Mouse (Mus musculus) forebrain, embryonic 15.5 days (tissue): Measurements from ENCODE around the gene Fhad1. TPM values are rescaled to one million over a fixed set of nuclear protein-coding genes. Genes with fewer than 3 reads are reported as not detected.
A peak's percentile ranks its signal among the peaks of the same experiment; 100 is the strongest.
"Not testable (repeated sequence)": the region's sequence is repeated elsewhere in the genome, so short reads cannot be mapped to it uniquely, and the experiment has no call there.

Source experiments
- ATAC-seq: fragments of 200-750 bp; cut with Nextera tagmentation; replicated peaks from 2 replicates; pipeline ENCODE4 v1.8.0; 2017; ENCODE audit warnings: mild to moderate bottlenecking, moderate TSS enrichment, moderate library complexity
- H3K27ac ChIP-seq: fragments of 300-500 bp; sonication (generic); replicated peaks from 2 replicates; pipeline ENCODE4 v1.5.1; 2015; ENCODE audit warnings: mild to moderate bottlenecking, inconsistent platforms
- H3K27me3 ChIP-seq: fragments of 300-500 bp; sonication (generic); 2 replicates; pipeline ENCODE4 v1.6.1; 2015; ENCODE audit warnings: inconsistent platforms
- H3K36me3 ChIP-seq: fragments of 300-500 bp; sonication (generic); 2 replicates; pipeline ENCODE4 v1.6.1; 2015; ENCODE audit warnings: mild to moderate bottlenecking, inconsistent platforms
- H3K4me1 ChIP-seq: fragments of 300-500 bp; sonication (generic); 2 replicates; pipeline ENCODE4 v1.6.1; 2015; ENCODE audit warnings: inconsistent platforms
- H3K4me2 ChIP-seq: fragments of 300-500 bp; sonication (generic); replicated peaks from 2 replicates; pipeline ENCODE4 v1.6.1; 2015; ENCODE audit warnings: mild to moderate bottlenecking, inconsistent platforms
- H3K4me3 ChIP-seq: fragments of 300-500 bp; sonication (generic); 2 replicates; pipeline ENCODE4 v1.5.1; 2015; ENCODE audit warnings: mild to moderate bottlenecking, inconsistent platforms
- H3K9ac ChIP-seq: fragments of 300-500 bp; sonication (generic); replicated peaks from 2 replicates; pipeline ENCODE4 v1.6.1; 2015; ENCODE audit warnings: mild to moderate bottlenecking, inconsistent platforms
- H3K9me3 ChIP-seq: fragments of 300-500 bp; sonication (generic); 2 replicates; pipeline ENCODE4 v1.6.1; 2016; ENCODE audit warnings: inconsistent platforms
- WGBS: fragments of 180-500 bp; shearing (Covaris S2); methylation state at CpG from one replicate; pipeline ENCODE4 v1.1.7; 2015; ENCODE audit warnings: mixed read lengths; 5-methylcytosine and 5-hydroxymethylcytosine counted together
- polyA plus RNA-seq: library from polyadenylated mRNA; unstranded; fragments of >200 nt; fragmentation: Nextera tagmentation; extraction: Ambion mirVana; gene quantifications from 2 replicates; pipeline ENCODE4 v1.2.1, GENCODE M21; 2015

Gene Fhad1
- polyA plus RNA-seq, 1 experiment from 2014 or later, result 3.7 TPM

- Histone ChIP-seq H3K9me3 (no peaks in the 10 kb centered on the region), H3K4me2 (no peak overlapping the region), H3K4me1 (no peaks in the 10 kb centered on the region), H3K9ac (no peak overlapping the region), H3K36me3 (no peaks in the 10 kb centered on the region), H3K27ac (no peak overlapping the region), H3K4me3 (no peak overlapping the region), H3K27me3 (no peaks in the 10 kb centered on the region)
- no peak for ATAC-seq
- 93% methylated on average over 2 of the region's 2 CpGs for WGBS
Measured at GRCm38 (mm10) chr4:142026965-142027364, 12.1 kb upstream of the Fhad1 start.

GRCm38 (mm10) chr4:142024536-142024935, 9.7 kb upstream of the Fhad1 start:
- H3K4me1 ChIP-seq, result no peaks in the 10 kb centered on the region
- no peak overlapping the region for H3K4me3 ChIP-seq
- H3K4me2 ChIP-seq, result no peak overlapping the region
- ATAC-seq, result no peak
- WGBS, result 98% methylated on average over 2 of the region's 2 CpGs
- no peak overlapping the region for H3K9ac ChIP-seq
- no peak overlapping the region for H3K27ac ChIP-seq
- H3K27me3 ChIP-seq, result no peaks in the 10 kb centered on the region
- H3K36me3 ChIP-seq, result no peaks in the 10 kb centered on the region
- H3K9me3 ChIP-seq, result no peaks in the 10 kb centered on the region

GRCm38 (mm10) chr4:142023166-142023565, 8.3 kb upstream of the Fhad1 start:
- Histone ChIP-seq H3K27me3 (no peaks in the 10 kb centered on the region), H3K36me3 (no peaks in the 10 kb centered on the region), H3K4me1 (no peaks in the 10 kb centered on the region), H3K4me2 (no peak overlapping the region), H3K9me3 (no peaks in the 10 kb centered on the region), H3K27ac (no peak overlapping the region), H3K9ac (no peak overlapping the region), H3K4me3 (no peak overlapping the region)
- 82% methylated on average over 4 of the region's 4 CpGs for WGBS
- ATAC-seq, result no peak

GRCm38 (mm10) chr4:142017686-142018085, 2.8 kb upstream of the Fhad1 start:
- Histone ChIP-seq H3K27me3 (0 out of 2 replicates have a peak, but pooled peaks cover 2% of the 10 kb centered on the region), H3K4me3 (no peak overlapping the region), H3K36me3 (no peaks in the 10 kb centered on the region), H3K4me1 (peaks cover 14% of the 10 kb centered on the region), H3K9me3 (no peaks in the 10 kb centered on the region), H3K27ac (no peak overlapping the region), H3K4me2 (no peak overlapping the region), H3K9ac (no peak overlapping the region)
- WGBS, result 68% methylated on average over 15 of the region's 15 CpGs
- no peak for ATAC-seq

GRCm38 (mm10) chr4:142011236-142011635, 3.6 kb downstream of the Fhad1 start:
- WGBS, result 92% methylated on average over 13 of the region's 13 CpGs
- Histone ChIP-seq H3K4me1 (peaks cover 14% of the 10 kb centered on the region), H3K36me3 (no peaks in the 10 kb centered on the region), H3K4me3 (no peak overlapping the region), H3K9ac (no peak overlapping the region), H3K27me3 (0 out of 2 replicates have a peak, but pooled peaks cover 2% of the 10 kb centered on the region), H3K4me2 (no peak overlapping the region), H3K27ac (no peak overlapping the region), H3K9me3 (no peaks in the 10 kb centered on the region)
- no peak for ATAC-seq

GRCm38 (mm10) chr4:142010441-142010840, 4.4 kb downstream of the Fhad1 start:
- Histone ChIP-seq H3K27ac (no peak overlapping the region), H3K27me3 (0 out of 2 replicates have a peak, but pooled peaks cover under 1% of the 10 kb centered on the region), H3K4me2 (no peak overlapping the region), H3K9ac (no peak overlapping the region), H3K36me3 (no peaks in the 10 kb centered on the region), H3K4me3 (no peak overlapping the region), H3K9me3 (no peaks in the 10 kb centered on the region), H3K4me1 (peaks cover 12% of the 10 kb centered on the region)
- WGBS, result 78% methylated on average over 7 of the region's 7 CpGs
- ATAC-seq, result no peak

GRCm38 (mm10) chr4:142008206-142008605, 6.7 kb downstream of the Fhad1 start:
- Histone ChIP-seq H3K27me3 (no peaks in the 10 kb centered on the region), H3K9ac (no peak overlapping the region), H3K4me2 (no peak overlapping the region), H3K36me3 (no peaks in the 10 kb centered on the region), H3K27ac (no peak overlapping the region), H3K9me3 (no peaks in the 10 kb centered on the region), H3K4me3 (no peak overlapping the region), H3K4me1 (0 out of 2 replicates have a peak, but pooled peaks cover 3% of the 10 kb centered on the region)
- 63% methylated on average over 11 of the region's 11 CpGs for WGBS
- ATAC-seq, result no peak

GRCm38 (mm10) chr4:142000581-142000980, 14.3 kb downstream of the Fhad1 start:
- no peaks in the 10 kb centered on the region for H3K27me3 ChIP-seq
- peaks cover 19% of the 10 kb centered on the region for H3K4me1 ChIP-seq
- no peak overlapping the region for H3K9ac ChIP-seq
- H3K4me3 ChIP-seq, result no peak overlapping the region
- H3K36me3 ChIP-seq, result no peaks in the 10 kb centered on the region
- no peak for ATAC-seq
- H3K4me2 ChIP-seq, result no peak overlapping the region
- 59% methylated on average over 9 of the region's 9 CpGs for WGBS
- H3K27ac ChIP-seq, result no peak overlapping the region
- H3K9me3 ChIP-seq, result no peaks in the 10 kb centered on the region

- Histone ChIP-seq H3K9ac (no peak overlapping the region), H3K27me3 (no peaks in the 10 kb centered on the region), H3K9me3 (no peaks in the 10 kb centered on the region), H3K4me3 (no peak overlapping the region), H3K36me3 (no peaks in the 10 kb centered on the region), H3K4me1 (peaks cover 17% of the 10 kb centered on the region), H3K27ac (no peak overlapping the region), H3K4me2 (no peak overlapping the region)
- 52% methylated on average over 7 of the region's 7 CpGs for WGBS
- no peak for ATAC-seq
Measured at GRCm38 (mm10) chr4:141999494-142000074, 15.3 kb downstream of the Fhad1 start.

- H3K4me3 ChIP-seq, result peak overlapping the region; percentile 39
- no peaks in the 10 kb centered on the region for H3K9me3 ChIP-seq
- H3K27me3 ChIP-seq, result no peaks in the 10 kb centered on the region
- 23% methylated on average over 11 of the region's 11 CpGs for WGBS
- 0 out of 2 replicates have a peak overlapping the region, but pooled peaks have one; percentile 2 for H3K9ac ChIP-seq
- peak overlapping the region; percentile 49 for H3K4me2 ChIP-seq
- no peaks in the 10 kb centered on the region for H3K36me3 ChIP-seq
- H3K27ac ChIP-seq, result no peak overlapping the region
- peaks cover 17% of the 10 kb centered on the region for H3K4me1 ChIP-seq
- ATAC-seq, result peak; percentile 86
Measured at GRCm38 (mm10) chr4:141998282-141998821, 16.5 kb downstream of the Fhad1 start.

GRCm38 (mm10) chr4:141996880-141997279, 18.0 kb downstream of the Fhad1 start:
- no peaks in the 10 kb centered on the region for H3K27me3 ChIP-seq
- H3K9ac ChIP-seq, result no peak overlapping the region
- H3K36me3 ChIP-seq, result no peaks in the 10 kb centered on the region
- 83% methylated on average over 3 of the region's 3 CpGs for WGBS
- no peak overlapping the region for H3K4me3 ChIP-seq
- peaks cover 17% of the 10 kb centered on the region for H3K4me1 ChIP-seq
- no peak overlapping the region for H3K4me2 ChIP-seq
- H3K27ac ChIP-seq, result no peak overlapping the region
- no peak for ATAC-seq
- no peaks in the 10 kb centered on the region for H3K9me3 ChIP-seq

GRCm38 (mm10) chr4:141996086-141996485, 18.8 kb downstream of the Fhad1 start:
- Histone ChIP-seq H3K4me3 (no peak overlapping the region), H3K9me3 (no peaks in the 10 kb centered on the region), H3K36me3 (no peaks in the 10 kb centered on the region), H3K27ac (no peak overlapping the region), H3K4me2 (no peak overlapping the region), H3K9ac (no peak overlapping the region), H3K4me1 (peaks cover 17% of the 10 kb centered on the region), H3K27me3 (no peaks in the 10 kb centered on the region)
- 33% methylated on average over 7 of the region's 7 CpGs for WGBS
- peak; percentile 17 for ATAC-seq

- not testable (repeated sequence) for H3K9ac ChIP-seq, H3K9me3 ChIP-seq, H3K4me3 ChIP-seq, H3K27ac ChIP-seq, H3K36me3 ChIP-seq, H3K27me3 ChIP-seq, H3K4me2 ChIP-seq, ATAC-seq
- 61% methylated on average over 2 of the region's 2 CpGs for WGBS
- peaks cover 17% of the 10 kb centered on the region for H3K4me1 ChIP-seq
Measured at GRCm38 (mm10) chr4:141994062-141994471, 20.8 kb downstream of the Fhad1 start.
